Mouse (Mus musculus): ENCODE measurements around the gene Rps6kl1. TPM values are rescaled to one million over a fixed set of nuclear protein-coding genes. Genes with fewer than 3 reads are reported as not detected.

Rps6kl1 gene
- polyA plus RNA-seq, 1 experiment, result not detected

- peaks cover 11% of the 10 kb centered on the region for H3K4me1 ChIP-seq (ENCODE audit: control insufficient read depth, insufficient read depth, low read length)
- no peak for TF ChIP-seq CTCF (IDR thresholded peaks at IDR 0.05; ENCODE audit: borderline replicate concordance, insufficient read depth, low read length)
- no peak for TF ChIP-seq POLR2A (IDR thresholded peaks at IDR 0.05; ENCODE audit: low read depth, low read length)
- no peak overlapping the region for H3K27ac ChIP-seq (ENCODE audit: insufficient read depth, low read length)
- H3K4me3 ChIP-seq (ENCODE audit: insufficient read depth, low read length), result peak overlapping the region; percentile 83
Measured at GRCm38 (mm10) chr12:85112550-85113251, 38.4 kb downstream of the Rps6kl1 start.

DNA sequence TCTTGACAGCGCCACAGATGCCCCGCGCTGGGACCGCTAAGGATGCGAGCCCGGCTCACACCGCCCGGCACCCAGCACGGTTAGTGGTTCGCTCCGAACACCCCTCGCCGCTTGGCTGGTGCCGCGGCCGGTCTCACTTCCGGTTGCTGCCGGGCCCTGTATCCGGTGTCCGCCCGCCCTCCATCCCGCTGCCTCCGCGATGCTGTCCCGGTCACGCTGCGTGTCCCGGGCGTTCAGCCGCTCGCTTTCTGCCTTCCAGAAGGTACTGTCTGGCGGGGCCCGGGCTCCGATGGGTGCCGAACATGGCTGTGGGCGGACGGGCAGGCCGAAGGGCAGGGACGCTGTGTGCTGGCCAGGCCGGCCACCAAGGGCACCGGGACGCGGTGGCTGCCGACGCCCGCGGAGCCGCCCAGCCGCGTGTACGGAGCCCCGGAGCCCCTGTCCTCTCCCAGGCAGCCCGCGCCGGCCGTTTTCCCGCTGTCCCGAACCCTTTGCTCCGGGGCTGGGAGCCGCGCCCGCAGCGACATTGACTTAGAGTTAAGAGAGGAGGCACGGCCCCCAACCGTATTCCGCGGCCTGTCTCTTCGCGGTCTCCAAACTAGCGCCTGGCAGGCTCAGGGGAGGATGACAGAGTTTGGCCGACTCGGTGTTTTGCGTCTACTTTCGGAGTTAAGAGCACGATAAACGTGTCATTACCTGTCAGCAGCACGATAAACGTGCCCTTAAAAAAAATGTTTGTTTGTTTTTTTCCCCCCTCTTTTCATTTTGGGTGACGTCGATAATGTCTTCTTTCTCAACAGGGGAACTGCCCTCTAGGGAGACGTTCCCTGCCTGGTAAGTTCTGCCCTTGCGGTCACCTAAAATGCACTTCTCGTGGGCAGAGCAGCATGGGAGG, 40.1 kb downstream of the Rps6kl1 start, which contains the start of the genes Prox2 and Dlst:
TSS of gene Prox2 (minus strand) at position 62 of the 895 bp plus-strand sequence.
TSS of gene Dlst (plus strand) at position 136 of the 895 bp plus-strand sequence.
- TF ChIP-seq CTCF (IDR thresholded peaks at IDR 0.05; ENCODE audit: borderline replicate concordance, insufficient read depth, low read length) (no peak), POLR2A (IDR thresholded peaks at IDR 0.05; ENCODE audit: low read depth, low read length) (peak; percentile 88)
- H3K4me1 ChIP-seq (ENCODE audit: control insufficient read depth, insufficient read depth, low read length), result peaks cover 11% of the 10 kb centered on the region
- H3K4me3 ChIP-seq (ENCODE audit: insufficient read depth, low read length), result peak within 1 kb of the TSS; percentile 83
- peak within 1 kb of the TSS; percentile 53 for H3K27ac ChIP-seq (ENCODE audit: insufficient read depth, low read length)

DNA sequence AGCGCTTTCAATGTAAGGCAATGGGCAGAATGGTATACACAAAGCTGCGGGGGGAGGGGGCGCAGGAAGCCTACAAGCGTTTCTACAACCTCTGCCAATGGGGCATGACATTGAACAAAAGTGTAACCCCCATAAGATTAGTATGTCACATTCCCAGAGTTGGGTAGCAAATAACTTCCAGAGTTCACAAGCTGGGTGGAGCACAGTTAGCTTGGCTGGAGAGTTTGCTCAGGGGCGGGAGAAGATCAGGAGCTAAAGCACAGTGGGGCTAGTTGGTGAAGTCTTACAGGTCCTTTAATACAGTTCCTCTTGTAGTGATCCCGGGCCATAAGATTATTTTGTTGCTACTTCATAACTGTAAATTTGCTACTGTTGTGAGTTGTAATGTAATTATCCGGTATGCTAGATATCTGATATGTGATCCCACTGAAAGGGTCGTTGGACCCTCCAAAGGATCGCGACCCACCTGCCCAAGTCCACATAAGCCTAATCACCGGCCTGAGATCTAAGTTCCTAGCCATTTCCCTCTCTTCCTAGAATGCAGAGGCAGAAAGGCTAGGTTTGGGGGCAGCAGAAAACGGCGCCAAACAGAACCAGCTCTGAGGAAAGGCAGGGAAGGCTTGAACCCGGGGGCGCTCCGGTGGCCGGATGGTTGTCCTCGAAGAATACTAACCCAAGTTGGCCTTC, 40.9 kb downstream of the Rps6kl1 start:
- no peak for TF ChIP-seq CTCF (IDR thresholded peaks at IDR 0.05; ENCODE audit: borderline replicate concordance, insufficient read depth, low read length)
- TF ChIP-seq POLR2A (IDR thresholded peaks at IDR 0.05; ENCODE audit: low read depth, low read length), result peak; percentile 52
- Histone ChIP-seq H3K27ac (ENCODE audit: insufficient read depth, low read length) (peak overlapping the region; percentile 53), H3K4me3 (ENCODE audit: insufficient read depth, low read length) (peak overlapping the region; percentile 83), H3K4me1 (ENCODE audit: control insufficient read depth, insufficient read depth, low read length) (peaks cover 8% of the 10 kb centered on the region)

DNA sequence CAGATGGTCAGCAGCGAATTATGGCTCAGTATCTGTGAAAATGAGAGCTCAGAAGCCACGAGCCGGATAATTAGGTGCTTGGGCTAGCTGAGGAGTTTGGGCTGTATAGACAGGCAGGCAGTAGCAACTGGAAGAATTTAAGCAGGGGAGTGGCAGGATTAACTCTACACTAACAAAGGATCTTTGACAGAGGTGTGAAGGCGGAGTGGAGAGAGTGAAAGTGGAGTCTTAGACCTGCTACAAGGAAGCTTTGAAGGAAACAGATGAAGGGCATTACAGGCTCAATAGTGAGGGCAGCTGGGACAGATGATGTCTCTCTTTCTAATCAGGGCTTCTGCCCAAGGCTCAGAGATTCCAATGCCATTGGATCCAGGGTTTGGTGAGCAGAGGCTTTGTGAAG, 41.6 kb downstream of the Rps6kl1 start:
- Histone ChIP-seq H3K27ac (ENCODE audit: insufficient read depth, low read length) (no peak overlapping the region), H3K4me1 (ENCODE audit: control insufficient read depth, insufficient read depth, low read length) (peaks cover 8% of the 10 kb centered on the region), H3K4me3 (ENCODE audit: insufficient read depth, low read length) (no peak overlapping the region)
- TF ChIP-seq POLR2A (IDR thresholded peaks at IDR 0.05; ENCODE audit: low read depth, low read length) (no peak), CTCF (IDR thresholded peaks at IDR 0.05; ENCODE audit: borderline replicate concordance, insufficient read depth, low read length) (no peak)

GRCm38 (mm10) chr12:85108643-85109042, 42.4 kb downstream of the Rps6kl1 start:
- no peak overlapping the region for H3K27ac ChIP-seq (ENCODE audit: insufficient read depth, low read length)
- TF ChIP-seq CTCF (IDR thresholded peaks at IDR 0.05; ENCODE audit: borderline replicate concordance, insufficient read depth, low read length) (no peak), POLR2A (IDR thresholded peaks at IDR 0.05; ENCODE audit: low read depth, low read length) (no peak)

DNA sequence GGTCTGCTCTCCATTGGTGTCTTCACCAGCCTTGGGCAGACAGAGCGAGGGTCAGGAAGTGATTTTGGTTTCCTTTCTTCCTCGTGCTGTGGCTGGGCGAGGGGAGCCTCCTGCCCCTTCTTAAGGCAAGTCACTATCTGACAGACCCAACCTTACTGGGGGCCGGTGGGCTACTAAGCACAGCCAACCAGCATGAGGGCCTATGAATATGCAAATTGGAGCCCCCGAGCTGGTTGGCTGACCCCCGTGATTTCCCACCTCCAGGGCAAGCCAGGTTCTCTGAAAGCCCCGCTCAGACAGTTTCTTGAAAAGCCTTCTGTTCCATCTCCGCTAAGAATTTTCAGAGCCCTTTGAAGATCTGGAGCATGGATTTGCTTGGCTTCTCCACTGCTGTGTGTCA, 44.8 kb downstream of the Rps6kl1 start:
- no peak overlapping the region for H3K27ac ChIP-seq (ENCODE audit: insufficient read depth, low read length)
- H3K4me1 ChIP-seq (ENCODE audit: control insufficient read depth, insufficient read depth, low read length), result no peaks in the 10 kb centered on the region
- TF ChIP-seq CTCF (IDR thresholded peaks at IDR 0.05; ENCODE audit: borderline replicate concordance, insufficient read depth, low read length), result no peak
- no peak for TF ChIP-seq POLR2A (IDR thresholded peaks at IDR 0.05; ENCODE audit: low read depth, low read length)
- no peak overlapping the region for H3K4me3 ChIP-seq (ENCODE audit: insufficient read depth, low read length)

More at GRCm38 (mm10) chr12:85108643-85109042, 42.4 kb downstream of the Rps6kl1 start:
- no peak overlapping the region for H3K4me3 ChIP-seq (ENCODE audit: insufficient read depth, low read length)
- peaks cover 8% of the 10 kb centered on the region for H3K4me1 ChIP-seq (ENCODE audit: control insufficient read depth, insufficient read depth, low read length)

GRCm38 (mm10) chr12:85104789-85105188, 46.3 kb downstream of the Rps6kl1 start:
- Histone ChIP-seq H3K27ac (ENCODE audit: insufficient read depth, low read length) (no peak overlapping the region), H3K4me1 (ENCODE audit: control insufficient read depth, insufficient read depth, low read length) (0 out of 2 replicates have a peak, but pooled peaks cover 2% of the 10 kb centered on the region), H3K4me3 (ENCODE audit: insufficient read depth, low read length) (no peak overlapping the region)
- TF ChIP-seq POLR2A (IDR thresholded peaks at IDR 0.05; ENCODE audit: low read depth, low read length), result no peak
- TF ChIP-seq CTCF (IDR thresholded peaks at IDR 0.05; ENCODE audit: borderline replicate concordance, insufficient read depth, low read length), result no peak

DNA sequence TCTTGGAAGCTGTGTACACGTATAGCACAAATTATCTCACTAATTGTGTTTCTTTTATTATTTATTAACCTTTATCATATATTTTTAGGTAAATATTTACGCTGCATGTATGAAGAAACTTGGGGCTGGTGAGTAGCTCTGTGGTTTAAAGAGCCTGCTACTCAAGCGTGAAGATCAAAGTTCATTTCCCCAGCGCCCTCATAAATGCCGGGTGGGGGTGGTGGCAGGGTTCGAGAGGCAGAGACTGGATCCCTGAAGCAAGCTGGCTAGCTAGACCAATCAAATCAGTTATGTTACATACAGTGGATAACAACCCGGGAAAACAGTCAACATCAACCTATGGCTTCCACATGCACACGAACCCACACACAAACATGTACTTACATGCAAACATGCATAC, 48.0 kb downstream of the Rps6kl1 start:
- no peak for TF ChIP-seq POLR2A (IDR thresholded peaks at IDR 0.05; ENCODE audit: low read depth, low read length)
- TF ChIP-seq CTCF (IDR thresholded peaks at IDR 0.05; ENCODE audit: borderline replicate concordance, insufficient read depth, low read length), result no peak
- no peak overlapping the region for H3K4me3 ChIP-seq (ENCODE audit: insufficient read depth, low read length)
- 0 out of 2 replicates have a peak, but pooled peaks cover 2% of the 10 kb centered on the region for H3K4me1 ChIP-seq (ENCODE audit: control insufficient read depth, insufficient read depth, low read length)
- H3K27ac ChIP-seq (ENCODE audit: insufficient read depth, low read length), result no peak overlapping the region

GRCm38 (mm10) chr12:85101521-85102106, 49.5 kb downstream of the Rps6kl1 start:
- 0 out of 2 replicates have a peak, but pooled peaks cover 2% of the 10 kb centered on the region for H3K4me1 ChIP-seq (ENCODE audit: control insufficient read depth, insufficient read depth, low read length)
- H3K27ac ChIP-seq (ENCODE audit: insufficient read depth, low read length), result no peak overlapping the region
- TF ChIP-seq CTCF (IDR thresholded peaks at IDR 0.05; ENCODE audit: borderline replicate concordance, insufficient read depth, low read length) (no peak), POLR2A (IDR thresholded peaks at IDR 0.05; ENCODE audit: low read depth, low read length) (no peak)
- H3K4me3 ChIP-seq (ENCODE audit: insufficient read depth, low read length), result no peak overlapping the region

Data from embryonic fibroblast, embryonic 13.5 days (primary cell).